Mouse (Mus musculus) stomach, postnatal 0 days (tissue): ENCODE results near the gene Pdcd2. TPM values are rescaled to one million over a fixed set of nuclear protein-coding genes. Genes with fewer than 3 reads are reported as not detected.
A peak's percentile ranks its signal among the peaks of the same experiment; 100 is the strongest.

Experiments
- ATAC-seq: fragments of 200-750 bp; cut with Nextera tagmentation; 2 replicates; pipeline ENCODE4 v1.8.0; 2017; ENCODE audit not compliant: low FRiP score, low TSS enrichment
- DNase-seq: peaks from one replicate; pipeline ENCODE4 v3.0.0-alpha.2; 2016; ENCODE audit warnings: low spot score
- H3K27ac ChIP-seq: fragments of 300-500 bp; sonication (generic); replicated peaks from 2 replicates; pipeline ENCODE4 v1.5.1; 2014; ENCODE audit warnings: mild to moderate bottlenecking, control low read depth
- H3K27me3 ChIP-seq: fragments of 300-500 bp; sonication (generic); 2 replicates; pipeline ENCODE4 v1.6.1; 2014; ENCODE audit warnings: low read length; ENCODE audit not compliant: control insufficient read depth, insufficient read depth
- H3K36me3 ChIP-seq: fragments of 300-500 bp; sonication (generic); 2 replicates; pipeline ENCODE4 v1.6.1; 2014; ENCODE audit warnings: low read length, mixed read lengths; ENCODE audit not compliant: control insufficient read depth, insufficient read depth
- H3K4me1 ChIP-seq: fragments of 300-500 bp; sonication (generic); replicated peaks from 2 replicates; pipeline ENCODE4 v1.6.1; 2014; ENCODE audit warnings: antibody characterized with exemption; ENCODE audit not compliant: control insufficient read depth, insufficient read depth
- H3K4me2 ChIP-seq: fragments of 300-500 bp; sonication (generic); replicated peaks from 2 replicates; pipeline ENCODE4 v1.6.1; 2014; ENCODE audit warnings: low read depth, mild to moderate bottlenecking, control low read depth, moderate library complexity
- H3K4me3 ChIP-seq: fragments of 300-500 bp; sonication (generic); 2 replicates; pipeline ENCODE4 v1.5.1; 2014; ENCODE audit warnings: low read depth, low read length, control low read depth
- H3K9ac ChIP-seq: fragments of 300-500 bp; sonication (generic); 2 replicates; pipeline ENCODE4 v1.6.1; 2014; ENCODE audit warnings: mild to moderate bottlenecking, low read length, control low read depth, mixed read lengths
- H3K9me3 ChIP-seq: fragments of 300-500 bp; sonication (generic); 2 replicates; pipeline ENCODE4 v1.6.1; 2016; ENCODE audit warnings: low read length; ENCODE audit not compliant: control insufficient read depth
- CTCF ChIP-seq: IDR thresholded peaks from 2 replicates; pipeline ENCODE4 v1.5.1; 2016; ENCODE audit warnings: antibody characterized with exemption, low read depth, mild to moderate bottlenecking, moderate library complexity
- EP300 ChIP-seq: optimal IDR thresholded peaks from 2 replicates; pipeline ENCODE3; 2016; ENCODE audit warnings: antibody characterized with exemption
- WGBS: fragments of 180-500 bp; shearing (Covaris S2); extraction: QIAGEN DNeasy Blood & Tissue Kit; methylation state at CpG from one replicate; pipeline ENCODE4 v1.1.7; 2014; 5-methylcytosine and 5-hydroxymethylcytosine counted together
- polyA plus RNA-seq: library from polyadenylated mRNA; unstranded; fragments of >200 nt; fragmentation: Nextera tagmentation; extraction: Ambion mirVana; gene quantifications from 2 replicates; pipeline ENCODE4 v1.2.1, GENCODE M21; 2015

Gene Pdcd2
- polyA plus RNA-seq, 1 experiment from 2014 or later: 36.8 TPM

- ATAC-seq: no peak
- no peak overlapping the region; the same call in 1 of the 2 replicates for H3K9ac ChIP-seq
- H3K4me2 ChIP-seq: peak overlapping the region; percentile 85
- H3K4me1 ChIP-seq: no peaks in the 10 kb centered on the region
- H3K9me3 ChIP-seq: no peaks in the 10 kb centered on the region
- no peak for TF ChIP-seq EP300
- TF ChIP-seq CTCF: no peak
- no peaks in the 10 kb centered on the region for H3K36me3 ChIP-seq
- H3K27me3 ChIP-seq: no peaks in the 10 kb centered on the region
- H3K27ac ChIP-seq: no peak overlapping the region
- DNase-seq: no peak
- H3K4me3 ChIP-seq: peak overlapping the region; percentile 44
- 19% methylated on average over 8 of the region's 8 CpGs for WGBS
Measured at GRCm38 (mm10) chr17:15535943-15536342, 8.8 kb upstream of the Pdcd2 start.

- Histone ChIP-seq H3K4me1 (no peaks in the 10 kb centered on the region), H3K4me3 (no peak overlapping the region), H3K36me3 (no peaks in the 10 kb centered on the region), H3K27me3 (no peaks in the 10 kb centered on the region), H3K9ac (no peak overlapping the region), H3K27ac (no peak overlapping the region), H3K4me2 (peak overlapping the region; percentile 85; the same call in 1 of the 2 replicates), H3K9me3 (no peaks in the 10 kb centered on the region)
- 53% methylated on average over 11 of the region's 11 CpGs for WGBS
- TF ChIP-seq CTCF (no peak), EP300 (no peak)
- DNase-seq (no peak), ATAC-seq (no peak)
Measured at GRCm38 (mm10) chr17:15535162-15535800, 8.2 kb upstream of the Pdcd2 start.

- peak; percentile 47 for DNase-seq
- Histone ChIP-seq H3K4me2 (no peak overlapping the region), H3K36me3 (no peaks in the 10 kb centered on the region), H3K4me3 (no peak overlapping the region), H3K9me3 (no peaks in the 10 kb centered on the region), H3K4me1 (no peaks in the 10 kb centered on the region; the same call in 1 of the 2 replicates), H3K9ac (no peak overlapping the region), H3K27me3 (no peaks in the 10 kb centered on the region), H3K27ac (no peak overlapping the region)
- WGBS: 21% methylated on average over 5 of the region's 5 CpGs
- no peak for ATAC-seq
- no peak for TF ChIP-seq EP300
- peak; percentile 66 for TF ChIP-seq CTCF
Measured at GRCm38 (mm10) chr17:15530141-15530540, 3.0 kb upstream of the Pdcd2 start.

GRCm38 (mm10) chr17:15528887-15529286 is 1.8 kb upstream of the Pdcd2 start:
- Histone ChIP-seq H3K27ac (no peak overlapping the region), H3K9ac (no peak overlapping the region), H3K27me3 (no peaks in the 10 kb centered on the region), H3K4me3 (no peak overlapping the region), H3K36me3 (0 out of 2 replicates have a peak, but pooled peaks cover 3% of the 10 kb centered on the region), H3K4me1 (no peaks in the 10 kb centered on the region; the same call in 1 of the 2 replicates), H3K4me2 (no peak overlapping the region), H3K9me3 (no peaks in the 10 kb centered on the region)
- DNase-seq: no peak
- WGBS: 66% methylated on average over 2 of the region's 2 CpGs
- ATAC-seq: no peak
- TF ChIP-seq CTCF (no peak), EP300 (no peak)

- peak overlapping the region; percentile 81 for H3K4me3 ChIP-seq
- ATAC-seq (no peak), DNase-seq (no peak)
- no peaks in the 10 kb centered on the region; the same call in 1 of the 2 replicates for H3K4me1 ChIP-seq
- TF ChIP-seq EP300: no peak
- TF ChIP-seq CTCF: no peak
- H3K9ac ChIP-seq: peak overlapping the region; percentile 82
- WGBS: 49% methylated on average over 3 of the region's 3 CpGs
- H3K9me3 ChIP-seq: no peaks in the 10 kb centered on the region
- H3K27me3 ChIP-seq: no peaks in the 10 kb centered on the region
- no peak overlapping the region for H3K27ac ChIP-seq
- 0 out of 2 replicates have a peak, but pooled peaks cover 3% of the 10 kb centered on the region for H3K36me3 ChIP-seq
- peak overlapping the region; percentile 93 for H3K4me2 ChIP-seq
Measured at GRCm38 (mm10) chr17:15527811-15528136, 673 bp upstream of the Pdcd2 start.

- peak overlapping the region; percentile 81 for H3K4me3 ChIP-seq
- H3K4me1 ChIP-seq: no peaks in the 10 kb centered on the region; the same call in 1 of the 2 replicates
- 11% methylated on average over 10 of the region's 10 CpGs for WGBS
- H3K4me2 ChIP-seq: peak overlapping the region; percentile 93
- peaks cover 10% of the 10 kb centered on the region; the same call in 1 of the 2 replicates for H3K36me3 ChIP-seq
- ATAC-seq: no peak
- H3K9ac ChIP-seq: peak overlapping the region; percentile 82
- H3K9me3 ChIP-seq: no peaks in the 10 kb centered on the region
- H3K27me3 ChIP-seq: no peaks in the 10 kb centered on the region
- no peak for DNase-seq
- no peak overlapping the region; the same call in 1 of the 2 replicates for H3K27ac ChIP-seq
- TF ChIP-seq EP300 (no peak), CTCF (no peak)
Measured at GRCm38 (mm10) chr17:15526304-15526703, 797 bp downstream of the Pdcd2 start.
